Mouse (Mus musculus): ENCODE data around the gene Sin3a.

DNA sequence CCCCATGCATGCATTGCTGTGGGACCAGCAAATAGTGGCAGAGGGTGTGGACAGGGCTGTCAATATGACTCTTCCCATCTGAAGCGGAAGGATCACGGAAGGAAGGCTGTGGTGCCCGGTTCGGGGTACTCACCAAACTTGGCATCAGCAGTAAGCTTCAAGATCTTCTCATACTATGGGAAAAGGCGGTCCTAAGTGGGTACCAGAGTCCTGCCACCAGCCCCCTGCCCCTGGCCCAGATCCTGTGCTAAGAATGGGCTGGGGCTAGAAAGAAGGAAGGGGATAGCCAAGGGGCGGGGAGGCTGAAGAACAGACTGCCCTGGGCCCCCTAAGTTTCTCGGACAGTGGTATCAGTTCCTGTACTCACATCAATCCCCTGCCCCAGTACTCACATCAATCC lies 84.5 kb downstream of the Sin3a start:
- TF ChIP-seq POLR2A (IDR thresholded peaks at IDR 0.05; ENCODE audit: low read depth, low read length) (no peak), CTCF (IDR thresholded peaks at IDR 0.05; ENCODE audit: extremely low read depth, insufficient read depth, insufficient read length, insufficient replicate concordance) (no peak)

All from spleen, adult 2 months (tissue).